14 mouse cellular contexts compared by ENCODE assay signal in genomic region chr10:125984473-125985035, GRCm38 (mm10).
"Had no signal": no experiment of that assay in that cellular context is flagged by ENCODE, and none has a peak within 500 bp of the region (broad histone marks: within the 10 kb centered on the region; RNA-seq: fewer than 3 reads in every experiment).

No protein-coding gene starts in this region.

- H3K4me3 ChIP-seq: intestine, embryonic 15.5 days; left cerebral cortex, adult 2 months; midbrain, embryonic 12.5 days had no signal

- H3K4me1 ChIP-seq: intestine, embryonic 15.5 days; midbrain, embryonic 12.5 days had no signal

- H3K9me3 ChIP-seq: intestine, embryonic 15.5 days; midbrain, embryonic 12.5 days had no signal

- DNase-seq: kidney, adult 18-20 months; kidney, postnatal 14 days; lung, adult 18-20 months; lung, postnatal 36 days; right cerebral cortex, adult 18-20 months; right cerebral cortex, postnatal 25 days; thymus, adult 18-20 months; thymus, postnatal 14 days had no signal

- H3K9ac ChIP-seq: intestine, embryonic 15.5 days; liver, embryonic 14.5 days; midbrain, embryonic 12.5 days had no signal

- ATAC-seq: intestine, embryonic 15.5 days; lung, postnatal 0 days; midbrain, embryonic 16.5 days had no signal

- H3K27ac ChIP-seq: intestine, embryonic 15.5 days; left cerebral cortex, adult 2 months; liver, embryonic 14.5 days; midbrain, embryonic 12.5 days had no signal

- H3K4me2 ChIP-seq: intestine, embryonic 15.5 days; midbrain, embryonic 12.5 days had no signal

- H3K27me3 ChIP-seq: intestine, embryonic 15.5 days; midbrain, embryonic 12.5 days had no signal

- H3K36me3 ChIP-seq: intestine, embryonic 15.5 days; midbrain, embryonic 12.5 days had no signal
